Comparison of ENCODE assay signal across 8 mouse cellular contexts in the genomic region with DNA sequence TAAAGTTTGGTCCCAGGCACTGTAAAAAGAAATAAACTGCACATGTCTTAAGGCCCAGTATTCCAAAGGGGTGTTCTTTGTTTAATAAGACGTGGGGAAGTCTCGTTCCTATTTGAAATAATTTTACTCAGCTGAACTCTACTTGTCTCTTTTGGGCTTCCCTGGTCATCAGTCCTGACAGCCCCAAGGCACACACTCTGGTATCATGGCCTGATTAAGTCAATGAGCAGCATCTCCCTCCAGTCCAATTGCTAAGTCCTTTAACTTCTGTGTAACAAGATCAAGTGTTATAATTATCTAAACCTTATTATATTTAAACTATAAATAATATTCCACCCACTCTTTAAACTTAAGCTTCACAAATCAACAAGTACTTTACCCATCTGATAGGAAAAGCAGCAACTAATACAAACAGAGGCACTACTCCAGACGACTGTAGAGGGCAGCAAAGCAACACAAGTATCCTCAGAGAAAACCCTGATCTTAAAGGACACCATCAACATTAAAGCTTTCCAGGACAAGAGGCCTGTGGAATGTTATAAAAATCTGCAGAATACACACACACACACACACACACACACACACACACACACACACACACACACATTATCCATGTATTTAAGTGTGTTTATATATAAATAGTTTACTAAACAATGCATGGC. TPM values are rescaled to one million over a fixed set of nuclear protein-coding genes. Genes with fewer than 3 reads are reported as not detected.
DNase-seq lines count a peak whose midpoint lies in the region; ATAC-seq and TF ChIP-seq lines count a peak whose summit lies in the region.

No protein-coding gene starts in this region.

- intact Hi-C loops in left cerebral cortex, adult 2 months (cut with DNase I) = loop anchor here (2.0 to 5.0 kb wide), 2 partner anchors 1280 to 1395 kb away; no protein-coding TSS in a partner anchor

- no peak overlapping the region for H3K9ac ChIP-seq in heart, postnatal 0 days (replicated peaks; ENCODE audit: low read depth, low read length)
- no peak overlapping the region for H3K9ac ChIP-seq in heart, embryonic 11.5 days (ENCODE audit: low read depth, low read length)
- no peak overlapping the region for H3K9ac ChIP-seq in embryonic facial prominence, embryonic 11.5 days (replicated peaks; ENCODE audit: low read length)
- H3K9ac ChIP-seq in hindbrain, embryonic 15.5 days = no peak overlapping the region
- H3K9ac ChIP-seq in neural tube, embryonic 14.5 days (replicated peaks; ENCODE audit: low read depth, low read length) = no peak overlapping the region

- H3K9me3 ChIP-seq in heart, postnatal 0 days (replicated peaks; ENCODE audit: control insufficient read depth, low read length) = no peaks in the 10 kb centered on the region
- H3K9me3 ChIP-seq in heart, embryonic 11.5 days (replicated peaks; ENCODE audit: control insufficient read depth, low read length) = no peaks in the 10 kb centered on the region
- no peaks in the 10 kb centered on the region for H3K9me3 ChIP-seq in embryonic facial prominence, embryonic 11.5 days (replicated peaks; ENCODE audit: control insufficient read depth, low read length)
- no peaks in the 10 kb centered on the region for H3K9me3 ChIP-seq in hindbrain, embryonic 15.5 days
- no peaks in the 10 kb centered on the region for H3K9me3 ChIP-seq in neural tube, embryonic 14.5 days (ENCODE audit: control insufficient read depth, low read length)

- TF ChIP-seq CTCF in heart, postnatal 0 days (IDR thresholded peaks at IDR 0.05; ENCODE audit: low read depth) = peak; percentile 78
- peak; percentile 76 for TF ChIP-seq CTCF in left cerebral cortex, adult 2 months (IDR thresholded peaks at IDR 0.05)

- H3K27ac ChIP-seq in heart, postnatal 0 days (ENCODE audit: low read depth) = no peak overlapping the region
- H3K27ac ChIP-seq in heart, embryonic 11.5 days (ENCODE audit: low read depth, low read length) = no peak overlapping the region
- no peak overlapping the region for H3K27ac ChIP-seq in embryonic facial prominence, embryonic 11.5 days (replicated peaks; ENCODE audit: low read depth, low read length)
- H3K27ac ChIP-seq in hindbrain, embryonic 15.5 days (replicated peaks) = no peak overlapping the region
- H3K27ac ChIP-seq in left cerebral cortex, adult 2 months = no peak overlapping the region
- no peak overlapping the region for H3K27ac ChIP-seq in neural tube, embryonic 14.5 days (ENCODE audit: low read depth, low read length)

- ATAC-seq in heart, postnatal 0 days (ENCODE audit: insufficient read depth, low read depth) = no peak
- ATAC-seq in heart, embryonic 11.5 days (replicated peaks; ENCODE audit: insufficient number of reproducible peaks, low FRiP score, low TSS enrichment) = no peak
- ATAC-seq in embryonic facial prominence, embryonic 11.5 days (replicated peaks; ENCODE audit: insufficient number of reproducible peaks, low FRiP score, low TSS enrichment, low read depth) = 0 out of 2 replicates have a peak, but pooled peaks have one; percentile 67
- peak; percentile 48; the same call in 1 of the 2 replicates for ATAC-seq in hindbrain, embryonic 15.5 days (ENCODE audit: low FRiP score, low read depth)
- ATAC-seq in neural tube, embryonic 14.5 days (ENCODE audit: low read depth) = peak; percentile 64; the same call in 1 of the 2 replicates

- H3K4me1 ChIP-seq in heart, postnatal 0 days (ENCODE audit: control insufficient read depth, insufficient read depth) = peaks cover 6% of the 10 kb centered on the region; the same call in 1 of the 2 replicates
- no peaks in the 10 kb centered on the region for H3K4me1 ChIP-seq in heart, embryonic 11.5 days (ENCODE audit: control insufficient read depth, insufficient read depth, low read length)
- H3K4me1 ChIP-seq in embryonic facial prominence, embryonic 11.5 days (ENCODE audit: control insufficient read depth, insufficient read depth, low read length) = no peaks in the 10 kb centered on the region
- peaks cover 6% of the 10 kb centered on the region for H3K4me1 ChIP-seq in hindbrain, embryonic 15.5 days (replicated peaks)
- 0 out of 2 replicates have a peak, but pooled peaks cover 4% of the 10 kb centered on the region for H3K4me1 ChIP-seq in neural tube, embryonic 14.5 days (ENCODE audit: control insufficient read depth, insufficient read depth, low read length)

- H3K4me3 ChIP-seq in heart, postnatal 0 days (ENCODE audit: low read depth, low read length) = no peak overlapping the region
- H3K4me3 ChIP-seq in heart, embryonic 11.5 days (ENCODE audit: low read depth, low read length) = no peak overlapping the region
- H3K4me3 ChIP-seq in embryonic facial prominence, embryonic 11.5 days (ENCODE audit: low read depth, low read length) = no peak overlapping the region
- H3K4me3 ChIP-seq in hindbrain, embryonic 15.5 days = no peak overlapping the region
- no peak overlapping the region for H3K4me3 ChIP-seq in left cerebral cortex, adult 2 months
- no peak overlapping the region for H3K4me3 ChIP-seq in neural tube, embryonic 14.5 days (ENCODE audit: low read depth, low read length)

- no peaks in the 10 kb centered on the region for H3K36me3 ChIP-seq in heart, postnatal 0 days (replicated peaks; ENCODE audit: control insufficient read depth, insufficient read depth, low read length)
- no peaks in the 10 kb centered on the region for H3K36me3 ChIP-seq in heart, embryonic 11.5 days (ENCODE audit: control insufficient read depth, insufficient read depth, low read length)
- no peaks in the 10 kb centered on the region for H3K36me3 ChIP-seq in embryonic facial prominence, embryonic 11.5 days (replicated peaks; ENCODE audit: control insufficient read depth, insufficient read depth, low read depth, low read length)
- H3K36me3 ChIP-seq in hindbrain, embryonic 15.5 days = no peaks in the 10 kb centered on the region
- no peaks in the 10 kb centered on the region for H3K36me3 ChIP-seq in neural tube, embryonic 14.5 days (ENCODE audit: control insufficient read depth, insufficient read depth, low read length)

- 49% methylated on average over 3 of the region's 3 CpGs for WGBS in heart, postnatal 0 days
- WGBS in heart, embryonic 11.5 days (ENCODE audit: insufficient replicate concordance) = 51% methylated on average over 3 of the region's 3 CpGs
- 51% methylated on average over 3 of the region's 3 CpGs for WGBS in embryonic facial prominence, embryonic 11.5 days
- WGBS in hindbrain, embryonic 15.5 days = 56% methylated on average over 3 of the region's 3 CpGs
- WGBS in neural tube, embryonic 14.5 days = 58% methylated on average over 3 of the region's 3 CpGs

- peak; percentile 41 for DNase-seq in heart, postnatal 0 days (ENCODE audit: low spot score)
- DNase-seq in adrenal gland, adult 2 months = peak; percentile 48
- DNase-seq in embryonic facial prominence, embryonic 11.5 days (ENCODE audit: low spot score) = peak; percentile 76
- DNase-seq in left cerebral cortex, adult 2 months (ENCODE audit: extremely low spot score in 1 of 2, low spot score in 2 of 2) = peak; percentile 46 to 60
- no peak for DNase-seq in ovary, postnatal 36 days (ENCODE audit: low spot score)

- TF ChIP-seq EP300 in heart, postnatal 0 days (IDR thresholded peaks at IDR 0.05; ENCODE audit: low read depth) = no peak

- H3K4me2 ChIP-seq in heart, postnatal 0 days (ENCODE audit: low read depth, low read length) = no peak overlapping the region
- no peak overlapping the region for H3K4me2 ChIP-seq in heart, embryonic 11.5 days
- H3K4me2 ChIP-seq in embryonic facial prominence, embryonic 11.5 days (ENCODE audit: low read depth, low read length) = no peak overlapping the region
- no peak overlapping the region for H3K4me2 ChIP-seq in hindbrain, embryonic 15.5 days
- H3K4me2 ChIP-seq in neural tube, embryonic 14.5 days (ENCODE audit: low read depth, low read length) = no peak overlapping the region

- no peaks in the 10 kb centered on the region for H3K27me3 ChIP-seq in heart, postnatal 0 days (ENCODE audit: control insufficient read depth, insufficient read depth, low read length)
- no peaks in the 10 kb centered on the region for H3K27me3 ChIP-seq in heart, embryonic 11.5 days (ENCODE audit: control insufficient read depth, insufficient read depth, low read length)
- H3K27me3 ChIP-seq in embryonic facial prominence, embryonic 11.5 days (ENCODE audit: control insufficient read depth, insufficient read depth, low read length) = no peaks in the 10 kb centered on the region
- no peaks in the 10 kb centered on the region for H3K27me3 ChIP-seq in hindbrain, embryonic 15.5 days
- no peaks in the 10 kb centered on the region for H3K27me3 ChIP-seq in neural tube, embryonic 14.5 days (ENCODE audit: control insufficient read depth, insufficient read depth, low read length)

RNA-seq across cellular contexts. Expression of a gene that starts 10.8 kb away (rescaled TPM):
- total RNA-seq in heart, postnatal 0 days (2014; rRNA removed; ENCODE audit: low replicate concordance) = 25.7 and 28.7 TPM in 2 replicates
- polyA plus RNA-seq in heart, postnatal 0 days (2015; fragmentation: Nextera tagmentation; extraction: Ambion mirVana) = 8.6 and 9.6 TPM in 2 replicates
- 23.3 and 26.2 TPM in 2 replicates for polyA plus RNA-seq in heart, embryonic 11.5 days (2014; fragmentation: Nextera tagmentation; extraction: Ambion mirVana)
- 10 to 100 TPM; 26.4 to 32.5 TPM for total RNA-seq in adrenal gland, adult 2 months (2021)
- polyA plus RNA-seq in adrenal gland, adult 2 months (2012; rRNA removed) = 7.7 and 10.9 TPM in 2 replicates
- polyA plus RNA-seq in embryonic facial prominence, embryonic 11.5 days (2014; fragmentation: Nextera tagmentation; extraction: Ambion mirVana) = 40.9 and 44.0 TPM in 2 replicates
- 28.9 and 35.6 TPM in 2 replicates for polyA plus RNA-seq in hindbrain, embryonic 15.5 days (2015; fragmentation: Nextera tagmentation; extraction: Ambion mirVana)
- 10 to 100 TPM; 51.2 to 63.8 TPM for total RNA-seq in left cerebral cortex, adult 2 months (2021)
- 29.5 and 36.3 TPM in 2 replicates for polyA plus RNA-seq in neural tube, embryonic 14.5 days (2014; fragmentation: Nextera tagmentation; extraction: Ambion mirVana)

Comparison
In these comparisons a context has a peak if more than half of its experiments do, and no peak if none do; other contexts are left out.
1. ATAC-seq: peak in embryonic facial prominence, embryonic 11.5 days (single experiment), hindbrain, embryonic 15.5 days (single experiment) and neural tube, embryonic 14.5 days (single experiment); none in heart, postnatal 0 days (single experiment) and heart, embryonic 11.5 days (single experiment).